Mouse (Mus musculus) layer of hippocampus, adult 18-20 months (tissue): Measurements from ENCODE around the gene Scarb1. TPM values are rescaled to one million over a fixed set of nuclear protein-coding genes. Genes with fewer than 3 reads are reported as not detected.
A peak's percentile ranks its signal among the peaks of the same experiment; 100 is the strongest.

Experiments used
- DNase-seq, 2 experiments: peaks; one replicate each; pipeline ENCODE4 v3.0.0; 2022; ENCODE audit warnings: low spot score in 2 of 2
- total RNA-seq, 2 experiments: library from RNA; stranded (reverse); gene quantifications; 2 replicates each; pipeline ENCODE4 v1.2.3; 2021

Scarb1 gene
- total RNA-seq, 2 experiments from 2014 or later: 29.4 to 32.7 TPM

GRCm38 (mm10) chr5:125272231-125272988 lies 68.5 kb downstream of the Scarb1 start:
- no peak for DNase-seq

GRCm38 (mm10) chr5:125271531-125272203 lies 69.2 kb downstream of the Scarb1 start:
- DNase-seq: peak; percentile 60 to 90

GRCm38 (mm10) chr5:125270587-125271130 lies 70.2 kb downstream of the Scarb1 start:
- peak in 1 of 2 experiments; percentile 80 for DNase-seq

- DNase-seq: no peak
Observed at GRCm38 (mm10) chr5:125269836-125270235, 71.1 kb downstream of the Scarb1 start.

- no peak for DNase-seq
Observed at GRCm38 (mm10) chr5:125269399-125269798, 71.5 kb downstream of the Scarb1 start.

GRCm38 (mm10) chr5:125268033-125268765 lies 72.7 kb downstream of the Scarb1 start:
- DNase-seq: peak; percentile 74 to 93

GRCm38 (mm10) chr5:125267150-125267961 lies 73.5 kb downstream of the Scarb1 start:
- peak in 1 of 2 experiments; percentile 58 for DNase-seq

GRCm38 (mm10) chr5:125266128-125266527 lies 74.8 kb downstream of the Scarb1 start:
- DNase-seq: no peak

GRCm38 (mm10) chr5:125264700-125265099 lies 76.2 kb downstream of the Scarb1 start:
- no peak for DNase-seq

- peak; percentile 31 to 40 for DNase-seq
Observed at GRCm38 (mm10) chr5:125262578-125262977, 78.3 kb downstream of the Scarb1 start.

- no peak for DNase-seq
Observed at GRCm38 (mm10) chr5:125253917-125254316, 87.0 kb downstream of the Scarb1 start.

- DNase-seq: no peak
Observed at GRCm38 (mm10) chr5:125253448-125253847, 87.4 kb downstream of the Scarb1 start.

GRCm38 (mm10) chr5:125252664-125253063 lies 88.2 kb downstream of the Scarb1 start:
- no peak for DNase-seq

GRCm38 (mm10) chr5:125251885-125252615 lies 88.8 kb downstream of the Scarb1 start:
- no peak for DNase-seq

- DNase-seq: no peak
Observed at GRCm38 (mm10) chr5:125249187-125249586, 91.7 kb downstream of the Scarb1 start.

GRCm38 (mm10) chr5:125246711-125247110 lies 94.2 kb downstream of the Scarb1 start:
- DNase-seq: no peak

- peak; percentile 44 to 45 for DNase-seq
Observed at GRCm38 (mm10) chr5:125245534-125246151, 95.3 kb downstream of the Scarb1 start.

GRCm38 (mm10) chr5:125244825-125245533 lies 95.9 kb downstream of the Scarb1 start:
- no peak for DNase-seq

- DNase-seq: peak; percentile 93 to 98
Observed at GRCm38 (mm10) chr5:125243928-125244327, 97.0 kb downstream of the Scarb1 start.
